Mouse (Mus musculus): ENCODE results near the gene Chad.

The Chad gene

DNA sequence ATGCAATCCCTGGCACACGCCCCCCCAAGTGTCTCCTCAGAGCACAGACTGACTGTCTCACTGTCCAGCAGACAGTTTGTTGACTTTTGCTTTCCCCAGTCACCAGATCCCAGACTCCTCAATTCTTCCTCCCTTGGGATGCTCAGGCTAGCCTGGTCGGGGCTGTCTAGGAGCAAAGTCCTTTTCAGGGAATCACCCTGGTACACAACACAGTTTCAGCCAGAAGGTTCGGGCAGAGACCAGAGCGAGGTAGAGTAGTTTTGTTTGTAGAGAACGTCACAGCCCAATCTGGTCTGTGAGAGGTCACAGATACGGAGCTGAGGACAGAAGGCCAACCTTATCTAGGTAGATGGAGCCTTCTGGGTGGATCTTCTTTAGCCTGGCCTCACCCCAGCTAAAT, 1.7 kb downstream of the Chad start:
- DNase-seq (ENCODE audit: low spot score in 2 of 2), result no peak

DNA sequence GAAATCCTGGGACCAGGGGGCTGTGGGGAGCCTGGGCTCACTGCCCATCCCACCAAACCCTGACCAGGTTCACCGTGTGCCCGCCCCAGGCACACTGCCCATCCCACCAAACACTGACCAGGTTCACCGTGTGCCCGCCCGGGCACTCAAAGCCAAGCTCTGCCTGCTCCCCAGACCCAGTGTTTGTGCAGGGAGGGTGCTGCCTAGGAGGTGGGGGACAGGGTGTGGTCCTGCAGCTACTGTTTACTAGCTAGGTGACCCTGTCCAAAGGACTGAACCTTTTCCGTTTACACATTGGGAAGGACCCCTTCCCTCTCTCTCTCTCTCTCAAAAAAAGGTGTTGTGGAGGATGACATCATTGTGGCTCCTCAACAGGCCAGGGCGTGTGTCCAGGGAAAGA, 2.5 kb downstream of the Chad start:
- no peak for DNase-seq (ENCODE audit: low spot score in 2 of 2)

DNA sequence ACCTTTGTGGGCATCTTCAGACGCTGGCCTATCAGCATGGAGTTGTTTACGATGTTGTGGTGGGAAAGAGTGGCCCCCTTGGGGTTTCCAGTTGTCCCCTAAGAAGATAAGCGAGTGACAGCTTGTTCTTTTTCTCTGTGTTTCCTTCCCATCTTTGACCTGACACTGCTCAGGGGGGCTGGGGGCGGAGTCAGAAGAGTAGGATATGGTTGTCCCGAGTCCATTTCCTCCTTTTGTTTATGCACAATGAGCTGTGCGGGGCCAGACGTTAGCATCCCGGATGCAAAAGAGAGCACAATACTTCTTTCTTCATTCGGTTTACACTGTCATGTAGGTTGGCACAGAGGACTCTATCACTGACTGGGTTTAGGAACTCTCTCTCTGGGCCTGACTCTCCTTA, 5.8 kb downstream of the Chad start:
- DNase-seq (ENCODE audit: low spot score in 2 of 2), result no peak

DNA sequence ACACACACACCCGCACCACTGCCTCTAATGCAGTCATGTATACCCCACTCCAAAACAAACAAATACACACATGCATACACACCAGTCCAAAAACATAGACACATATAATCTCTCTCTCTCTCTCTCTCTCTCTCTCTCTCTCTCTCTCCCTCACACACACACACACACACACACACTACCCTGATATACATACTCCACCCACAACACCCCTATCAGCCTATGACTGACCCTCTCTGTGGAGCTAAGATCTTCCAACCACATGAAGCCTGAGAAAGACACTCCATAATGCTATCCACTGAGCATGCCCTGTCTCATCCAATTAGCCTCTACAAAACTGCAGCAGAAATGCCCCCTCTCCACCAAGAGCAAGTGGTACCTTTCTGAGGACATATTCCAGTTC, 7.0 kb downstream of the Chad start:
- no peak for DNase-seq (ENCODE audit: low spot score in 2 of 2)

DNA sequence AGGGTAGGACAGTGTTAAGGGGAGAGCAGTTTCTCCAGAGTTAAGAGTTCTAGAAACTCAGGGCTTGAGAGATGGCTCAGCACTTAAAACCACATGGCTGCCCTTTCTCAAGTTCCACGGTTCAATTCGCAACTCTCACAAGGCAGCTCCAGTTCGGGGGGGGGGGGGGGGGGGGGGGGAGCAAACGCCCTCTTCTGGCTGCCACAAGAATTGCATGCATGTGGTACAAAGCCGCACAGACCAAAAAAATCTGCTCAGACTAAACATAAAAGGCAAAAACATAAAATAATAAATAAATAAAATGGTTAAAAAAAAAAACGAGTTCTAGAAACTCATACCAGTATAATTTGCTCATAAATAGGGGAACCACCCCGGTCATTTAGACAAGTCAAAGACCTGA, 9.7 kb downstream of the Chad start:
- no peak for DNase-seq (ENCODE audit: low spot score in 2 of 2)

DNA sequence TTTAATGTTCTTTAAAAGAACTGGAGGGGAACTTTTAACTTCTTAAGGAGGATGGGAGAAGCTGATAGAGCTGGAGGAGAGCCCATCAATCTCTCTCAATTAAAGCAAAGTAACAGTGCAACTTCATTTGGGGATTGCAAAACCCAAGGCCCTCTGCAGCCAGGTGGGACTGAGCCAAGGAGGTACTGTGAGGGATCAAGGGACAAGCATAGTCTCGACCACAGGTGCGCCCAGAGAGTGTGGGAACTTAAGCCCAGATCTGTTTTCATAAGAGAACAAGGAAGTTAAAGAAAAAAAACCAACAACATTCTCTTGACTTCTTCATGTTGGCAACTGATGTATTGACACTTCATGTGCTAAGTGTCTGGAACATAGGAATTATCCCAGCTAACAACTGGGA, 10.2 kb downstream of the Chad start:
- DNase-seq (ENCODE audit: low spot score in 2 of 2), result no peak

DNA sequence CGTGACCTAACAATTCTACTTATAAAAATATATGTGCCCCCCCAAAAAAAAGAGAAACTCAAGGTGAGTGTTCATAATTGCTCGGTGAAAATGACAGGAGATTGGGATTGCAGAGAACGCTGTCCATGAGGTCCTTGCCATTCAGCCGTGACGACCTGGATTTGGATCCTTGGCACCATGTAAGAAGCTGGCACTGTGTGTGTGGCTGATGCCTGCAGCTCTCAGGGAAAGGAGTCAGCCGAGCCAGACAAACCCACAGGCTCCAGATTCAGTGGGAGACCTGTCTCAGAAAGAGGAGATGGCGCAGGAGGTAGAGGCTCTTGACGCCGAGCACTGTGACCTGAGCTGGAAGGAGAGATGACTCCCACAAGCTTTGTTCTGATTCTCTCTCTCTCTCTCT, 11.5 kb downstream of the Chad start:
- DNase-seq (ENCODE audit: low spot score in 2 of 2), result no peak

DNA sequence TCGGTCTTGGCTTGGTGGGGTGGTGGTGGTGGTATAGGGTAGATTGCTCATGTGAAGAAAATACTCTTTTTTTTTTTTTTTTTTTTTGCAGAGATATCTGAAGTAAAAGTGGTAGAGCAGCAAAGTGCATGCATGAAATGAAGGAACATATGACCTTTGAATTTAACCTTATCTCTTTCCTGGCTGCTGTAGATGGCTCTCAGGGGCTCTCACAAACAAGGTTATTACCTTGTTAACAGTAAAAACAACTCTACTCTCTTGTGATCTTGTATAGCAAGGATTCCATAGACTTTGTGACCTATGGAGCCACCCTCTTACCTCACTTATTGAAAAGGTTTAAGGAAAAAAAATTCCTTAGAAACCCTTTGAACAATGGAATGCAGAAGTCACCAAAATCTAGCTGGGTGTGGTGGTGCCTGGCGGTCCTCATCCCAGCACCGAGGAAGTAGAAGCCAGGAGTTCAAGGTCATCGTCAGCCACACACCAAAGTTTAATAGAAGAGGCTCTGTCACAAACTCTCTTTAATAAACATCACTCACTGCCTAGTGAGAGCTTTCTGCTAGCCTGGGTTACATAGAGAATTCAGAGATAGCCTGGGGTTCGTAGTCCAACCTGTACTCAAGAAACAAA, 15.4 kb downstream of the Chad start:
- DNase-seq (ENCODE audit: low spot score in 2 of 2), result no peak

DNA sequence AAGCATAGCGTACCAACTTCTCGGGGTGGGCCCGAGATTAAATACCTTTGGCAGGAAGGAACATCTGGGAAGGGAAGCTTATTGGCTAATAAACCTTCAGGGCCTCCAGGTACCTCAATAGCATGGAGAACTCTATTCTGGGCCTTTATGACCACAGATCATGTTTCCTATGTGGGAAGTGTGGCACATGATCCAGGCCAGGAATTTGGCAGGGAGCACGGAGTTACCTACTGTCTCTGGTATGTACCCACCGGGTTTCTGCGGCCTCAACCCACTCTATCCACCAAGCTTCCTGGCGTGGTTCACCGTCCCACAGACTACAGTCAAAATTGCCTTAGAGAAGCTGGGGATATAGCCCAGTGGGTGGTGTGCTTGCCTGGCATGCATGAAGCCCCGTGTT, 20.2 kb downstream of the Chad start:
- no peak for DNase-seq (ENCODE audit: low spot score in 2 of 2)

DNA sequence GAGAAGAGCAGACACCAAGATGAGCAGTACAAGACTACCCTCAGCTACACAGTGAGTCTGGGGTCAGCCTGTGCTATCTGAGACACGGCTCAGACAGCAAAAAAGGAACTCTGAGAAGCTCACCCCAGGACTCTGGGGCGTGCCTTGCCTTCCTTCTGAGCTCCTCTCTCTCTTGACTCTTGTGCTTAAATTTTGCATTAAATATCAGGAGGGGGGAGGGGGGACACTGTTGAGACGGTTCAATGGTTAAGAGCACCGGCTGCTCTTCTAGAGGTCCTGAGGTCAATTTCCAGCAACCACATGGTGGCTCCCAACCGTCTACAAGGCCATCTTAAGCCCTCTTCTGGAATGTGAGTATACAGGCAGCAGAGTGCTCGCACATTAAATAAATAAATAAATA, 22.7 kb downstream of the Chad start:
- DNase-seq (ENCODE audit: low spot score in 2 of 2), result no peak

DNA sequence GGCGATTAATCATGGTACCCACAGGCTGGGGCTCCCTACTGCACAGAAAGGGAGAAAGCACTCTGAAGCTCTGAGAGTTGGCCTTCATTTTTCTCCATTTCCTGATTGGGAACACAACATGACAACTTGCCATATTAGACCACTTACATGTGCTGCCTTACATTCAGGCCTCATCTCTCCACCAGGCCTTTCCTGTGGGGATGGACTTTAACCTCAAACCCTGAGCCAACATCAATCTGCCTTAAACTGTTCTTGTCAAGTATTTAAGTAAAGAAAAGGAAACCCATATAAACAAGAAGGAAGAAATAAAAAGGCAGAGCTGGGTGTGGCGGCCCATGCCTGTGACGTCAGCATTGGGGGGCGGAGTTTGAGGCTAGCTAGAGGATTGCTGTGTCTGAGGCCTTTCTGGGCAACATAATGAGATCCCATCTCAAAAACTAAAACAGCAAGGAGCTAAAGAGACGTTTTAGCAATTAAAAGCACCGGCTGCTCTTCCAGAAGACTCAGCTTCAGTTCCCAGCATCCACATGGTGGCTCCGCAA, 31.5 kb downstream of the Chad start:
- peak; percentile 51 to 52 for DNase-seq (ENCODE audit: low spot score in 2 of 2)

DNA sequence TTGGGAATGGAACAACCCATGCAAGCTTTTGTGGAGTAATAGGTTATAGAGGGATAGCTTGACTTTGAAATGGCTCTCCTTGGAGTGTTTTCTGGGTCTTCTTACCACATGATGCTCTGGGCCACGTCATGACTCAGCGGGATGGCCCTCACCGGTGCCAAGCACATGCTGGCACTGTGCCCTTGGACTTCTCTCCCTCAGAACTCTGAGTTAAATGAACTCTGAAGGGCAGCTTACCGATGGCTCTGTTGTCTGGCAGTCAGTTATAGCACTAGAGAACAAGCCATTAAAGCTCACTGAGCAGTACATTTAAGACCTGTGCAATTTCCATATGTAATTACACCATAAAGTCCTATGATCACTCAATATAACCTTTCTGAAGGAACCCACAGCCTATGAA, 32.5 kb downstream of the Chad start:
- DNase-seq (ENCODE audit: low spot score in 2 of 2), result no peak

DNA sequence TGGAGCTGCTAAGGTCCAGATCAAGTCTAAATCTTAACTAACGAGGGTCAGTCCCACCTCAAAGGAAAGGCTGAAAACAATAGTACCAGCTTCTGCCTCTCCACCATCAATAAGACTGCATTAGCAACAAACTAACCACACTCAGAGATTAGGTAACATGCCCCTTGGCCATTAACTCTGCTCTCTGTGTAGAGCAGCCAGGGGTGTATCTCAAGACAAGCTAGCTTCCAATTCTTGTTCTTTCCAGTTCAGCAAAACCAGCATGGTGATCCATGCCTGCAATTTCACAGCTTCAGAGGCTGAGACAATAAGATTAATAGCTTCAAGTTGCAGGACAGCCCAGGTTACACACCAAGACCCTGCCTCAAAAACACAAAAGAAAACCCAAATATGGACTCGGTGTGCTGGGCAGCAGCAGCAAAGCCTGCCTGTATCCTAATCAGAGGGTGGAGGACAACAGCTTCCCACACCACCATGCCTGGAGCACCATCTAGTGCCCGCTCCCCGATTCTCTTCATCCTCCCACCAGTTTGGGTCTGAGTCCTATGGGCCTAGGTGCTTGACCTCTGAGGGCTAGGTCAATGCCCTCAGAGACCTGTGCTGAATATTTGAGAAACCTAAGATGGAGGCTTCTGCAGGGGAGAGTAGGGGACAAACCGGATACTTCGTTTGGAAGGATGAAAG, 33.7 kb downstream of the Chad start:
- DNase-seq (ENCODE audit: low spot score in 2 of 2), result no peak

DNA sequence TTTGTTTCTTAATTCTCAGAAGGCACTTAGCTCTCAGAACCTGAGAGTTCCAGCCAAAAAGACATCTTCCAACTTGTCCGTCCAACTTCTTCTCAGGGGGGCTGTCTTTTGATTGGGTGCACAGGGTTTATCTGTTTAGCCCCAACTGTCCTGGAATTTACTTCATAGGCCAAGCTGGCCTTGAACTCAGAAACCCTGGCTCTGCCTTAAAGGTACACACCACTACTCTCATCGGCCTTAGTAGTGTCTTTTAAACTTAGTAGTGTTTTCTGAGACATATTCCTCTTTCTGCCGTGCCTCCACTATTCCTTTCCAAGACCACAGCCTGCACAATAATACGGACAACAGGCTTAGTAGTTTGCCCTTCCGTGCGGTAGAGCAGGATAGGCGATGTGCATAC, 35.6 kb downstream of the Chad start:
- DNase-seq (ENCODE audit: low spot score in 2 of 2), result no peak

DNA sequence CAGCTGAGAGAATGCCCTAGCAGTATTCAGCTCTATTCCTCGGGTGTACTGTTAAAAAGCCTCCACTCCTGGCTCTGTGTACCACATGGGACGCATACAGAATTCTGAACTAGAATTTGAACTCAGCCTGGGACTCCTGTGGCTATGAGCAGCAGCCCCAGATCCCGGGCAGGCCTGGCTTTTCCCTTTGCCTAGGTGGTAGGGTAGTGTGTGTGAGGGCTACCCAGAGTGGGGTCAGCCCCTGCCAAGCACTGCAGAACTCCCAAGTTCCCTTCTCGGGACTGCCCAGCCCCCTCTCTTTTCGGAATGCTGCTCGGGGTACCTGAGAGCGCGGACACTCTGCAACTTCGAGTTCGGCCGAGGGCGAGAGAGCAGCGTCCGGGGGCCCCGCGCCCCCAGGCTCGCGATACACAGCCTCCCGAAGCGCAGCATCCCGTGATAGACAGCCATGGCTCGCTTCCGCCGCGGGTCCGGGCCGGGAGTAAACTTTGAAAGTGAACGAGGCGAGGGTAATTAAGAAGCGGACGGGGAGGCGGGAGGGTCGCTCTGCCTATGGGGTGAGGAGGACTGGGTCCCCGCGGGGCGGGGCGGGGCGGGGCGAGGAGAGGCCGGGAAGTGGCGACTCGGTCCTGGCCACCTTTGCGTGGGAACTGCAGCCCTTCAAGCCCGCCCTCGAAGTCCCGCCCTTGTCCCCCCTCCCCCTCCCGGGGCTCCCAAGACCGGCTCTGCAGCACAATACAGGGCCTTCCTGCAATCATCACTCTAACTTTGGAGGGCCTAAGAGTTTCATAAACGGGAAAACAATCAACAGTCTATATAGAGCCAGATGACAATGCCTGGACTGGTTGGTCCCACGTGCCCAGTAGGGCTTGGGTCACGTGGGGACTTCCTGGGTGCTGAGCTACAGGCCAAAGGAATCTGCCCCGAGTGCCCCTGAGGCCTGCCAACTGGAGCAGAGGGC, 36.8 kb downstream of the Chad start, which contains the start of gene Acsf2:
TSS of gene Acsf2 (minus strand) at position 551 of the 961 bp plus-strand sequence.
- peak; percentile 90 for DNase-seq (ENCODE audit: low spot score in 2 of 2)

DNA sequence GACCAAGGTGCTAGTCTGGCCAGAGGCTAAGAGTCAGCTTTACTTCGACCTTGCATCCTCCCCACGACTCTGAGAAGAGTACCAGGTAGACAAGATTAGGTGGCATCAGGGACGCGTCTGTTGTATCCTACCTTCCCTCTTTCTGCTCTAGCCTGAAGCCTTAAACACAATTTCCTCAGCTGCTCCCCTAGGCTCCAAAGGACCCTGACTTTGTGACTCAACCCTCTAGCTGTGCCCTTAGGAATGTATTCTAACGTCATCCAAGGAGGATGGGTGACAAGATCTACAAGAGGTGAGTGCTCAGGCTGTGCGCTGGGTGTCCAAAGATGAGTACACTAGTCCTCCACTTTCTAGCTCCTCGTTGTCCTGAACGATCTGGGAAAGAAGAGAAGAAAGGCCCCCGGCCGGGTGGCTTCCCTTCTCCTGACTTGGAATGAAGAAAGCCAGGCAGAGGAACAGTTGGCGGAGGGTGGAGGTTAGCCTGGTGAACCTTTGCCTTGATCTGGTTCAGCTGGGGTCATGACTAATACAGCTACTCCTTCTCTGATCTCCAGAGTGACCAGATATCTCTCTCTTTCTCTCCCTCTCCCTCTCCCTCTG, 37.6 kb downstream of the Chad start:
- DNase-seq (ENCODE audit: low spot score in 2 of 2), result no peak

DNA sequence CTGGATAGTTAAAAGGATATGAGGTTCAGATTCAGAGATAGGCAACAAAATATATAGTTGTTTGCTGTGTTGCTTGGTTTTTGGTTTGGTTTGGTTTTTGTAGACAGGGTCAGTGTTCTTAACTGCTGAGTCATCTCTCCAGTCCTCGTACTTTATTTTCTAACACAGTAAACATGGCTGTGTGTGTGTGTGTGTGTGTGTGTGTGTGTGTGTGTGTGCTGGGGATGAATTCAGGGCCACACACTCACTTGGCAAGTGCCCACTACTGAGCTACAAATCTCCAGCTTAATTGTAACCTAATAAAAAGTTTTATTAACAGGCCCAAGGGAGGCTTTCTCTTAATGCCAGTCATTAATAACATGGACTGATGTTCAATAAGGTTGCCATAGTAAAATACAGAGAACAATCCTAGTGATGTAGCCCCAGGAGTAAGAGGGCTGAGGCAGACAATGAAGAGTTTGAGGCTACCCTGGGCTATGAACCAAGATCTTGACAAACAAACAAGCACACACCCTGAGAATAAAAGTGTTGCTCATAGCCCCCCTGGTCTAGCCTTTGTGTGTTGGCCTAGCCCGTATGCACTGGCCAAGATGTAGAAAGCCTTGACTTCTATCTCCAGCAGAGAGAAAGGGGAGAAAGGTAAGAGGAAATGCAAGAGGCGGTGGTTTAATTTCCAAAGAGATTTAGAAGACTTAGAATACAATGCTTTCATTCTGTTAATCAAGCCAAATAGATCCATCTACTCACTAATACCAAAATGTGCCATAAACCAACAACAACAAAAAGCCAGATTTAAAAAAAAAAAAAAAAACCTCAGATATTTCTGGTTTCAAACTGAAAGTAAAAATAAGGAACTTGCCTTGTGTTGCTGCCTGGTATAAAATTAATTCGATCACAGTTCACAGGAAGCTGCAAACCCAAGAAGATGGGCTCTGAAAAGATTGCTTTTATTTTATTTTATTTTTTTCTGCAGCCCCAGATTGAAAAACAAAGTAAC, 46.2 kb downstream of the Chad start:
- DNase-seq (ENCODE audit: low spot score in 2 of 2), result no peak

DNA sequence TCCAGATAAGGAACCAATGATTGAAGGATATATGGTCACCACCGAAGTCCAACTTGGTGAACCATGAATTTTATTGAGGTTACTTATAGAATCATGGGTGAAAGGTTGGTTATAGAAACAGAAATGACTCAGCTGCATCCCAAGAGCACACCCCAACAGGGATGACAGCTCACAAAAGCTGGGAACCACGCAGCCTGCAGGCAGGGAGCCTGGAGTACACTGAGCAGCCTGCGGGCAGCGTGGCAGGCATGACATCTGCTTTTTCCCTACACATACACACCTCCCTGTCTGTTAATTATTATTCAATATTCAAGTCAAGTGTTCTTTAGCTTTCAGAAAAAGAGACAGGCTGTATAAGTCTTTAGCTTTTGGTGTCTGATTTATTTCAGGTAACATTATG, 49.8 kb downstream of the Chad start:
- DNase-seq (ENCODE audit: low spot score in 2 of 2), result no peak

DNA sequence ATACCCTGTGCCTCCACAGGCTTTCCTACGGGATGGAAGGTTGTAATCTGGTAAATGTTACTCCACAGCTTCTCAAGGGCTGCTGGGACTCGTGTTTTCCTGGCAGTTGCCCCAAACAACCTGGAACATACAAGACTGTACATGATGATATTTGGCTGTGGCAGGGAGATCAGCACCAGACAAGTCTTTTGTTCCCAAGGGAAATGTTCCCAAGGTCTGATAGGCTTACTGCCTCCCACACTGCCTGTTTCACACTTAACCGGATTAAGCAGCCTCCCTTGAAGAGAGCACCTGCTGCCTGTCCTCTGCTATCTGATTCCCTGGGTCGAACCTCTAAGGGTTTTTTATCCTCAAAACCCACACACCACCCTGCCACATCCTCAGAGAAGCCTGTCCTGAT, 50.6 kb downstream of the Chad start:
- no peak for DNase-seq (ENCODE audit: low spot score in 2 of 2)

DNA sequence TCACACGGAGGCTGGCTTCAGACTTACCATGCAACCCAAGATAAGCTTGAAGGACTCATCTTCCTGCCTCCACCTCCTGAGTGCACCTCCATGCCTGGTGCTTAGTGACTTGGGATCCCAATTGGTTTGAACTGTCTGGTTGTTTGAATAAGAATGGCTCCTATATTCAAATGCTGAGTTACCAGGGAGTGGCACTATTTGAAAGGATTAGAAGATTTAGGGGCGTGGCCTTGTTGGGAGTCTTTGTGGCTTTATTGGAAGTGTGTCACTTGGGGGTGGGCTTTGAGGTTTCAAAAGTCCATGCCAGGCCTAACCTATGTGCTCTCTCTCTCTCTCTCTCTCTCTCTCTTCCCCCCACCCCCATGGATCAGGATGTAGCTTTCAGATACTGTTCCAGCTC, 52.8 kb downstream of the Chad start:
- no peak for DNase-seq (ENCODE audit: low spot score in 2 of 2)
